Mouse (Mus musculus) forebrain, embryonic 15.5 days (tissue): ENCODE results near the gene Pick1. TPM values are rescaled to one million over a fixed set of nuclear protein-coding genes. Genes with fewer than 3 reads are reported as not detected.

Source experiments
- ATAC-seq: fragments of 200-750 bp; cut with Nextera tagmentation; replicated peaks from 2 replicates; pipeline ENCODE4 v1.8.0; 2017; ENCODE audit warnings: mild to moderate bottlenecking, moderate TSS enrichment, moderate library complexity
- H3K27ac ChIP-seq: fragments of 300-500 bp; sonication (generic); replicated peaks from 2 replicates; pipeline ENCODE4 v1.5.1; 2015; ENCODE audit warnings: mild to moderate bottlenecking, inconsistent platforms
- H3K27me3 ChIP-seq: fragments of 300-500 bp; sonication (generic); 2 replicates; pipeline ENCODE4 v1.6.1; 2015; ENCODE audit warnings: inconsistent platforms
- H3K36me3 ChIP-seq: fragments of 300-500 bp; sonication (generic); 2 replicates; pipeline ENCODE4 v1.6.1; 2015; ENCODE audit warnings: mild to moderate bottlenecking, inconsistent platforms
- H3K4me1 ChIP-seq: fragments of 300-500 bp; sonication (generic); 2 replicates; pipeline ENCODE4 v1.6.1; 2015; ENCODE audit warnings: inconsistent platforms
- H3K4me2 ChIP-seq: fragments of 300-500 bp; sonication (generic); replicated peaks from 2 replicates; pipeline ENCODE4 v1.6.1; 2015; ENCODE audit warnings: mild to moderate bottlenecking, inconsistent platforms
- H3K4me3 ChIP-seq: fragments of 300-500 bp; sonication (generic); 2 replicates; pipeline ENCODE4 v1.5.1; 2015; ENCODE audit warnings: mild to moderate bottlenecking, inconsistent platforms
- H3K9ac ChIP-seq: fragments of 300-500 bp; sonication (generic); replicated peaks from 2 replicates; pipeline ENCODE4 v1.6.1; 2015; ENCODE audit warnings: mild to moderate bottlenecking, inconsistent platforms
- H3K9me3 ChIP-seq: fragments of 300-500 bp; sonication (generic); 2 replicates; pipeline ENCODE4 v1.6.1; 2016; ENCODE audit warnings: inconsistent platforms
- WGBS: fragments of 180-500 bp; shearing (Covaris S2); methylation state at CpG from one replicate; pipeline ENCODE4 v1.1.7; 2015; ENCODE audit warnings: mixed read lengths; 5-methylcytosine and 5-hydroxymethylcytosine counted together
- polyA plus RNA-seq: library from polyadenylated mRNA; unstranded; fragments of >200 nt; fragmentation: Nextera tagmentation; extraction: Ambion mirVana; gene quantifications from 2 replicates; pipeline ENCODE4 v1.2.1, GENCODE M21; 2015

Gene Pick1
- polyA plus RNA-seq, 1 experiment from 2014 or later = 78.5 TPM

DNA sequence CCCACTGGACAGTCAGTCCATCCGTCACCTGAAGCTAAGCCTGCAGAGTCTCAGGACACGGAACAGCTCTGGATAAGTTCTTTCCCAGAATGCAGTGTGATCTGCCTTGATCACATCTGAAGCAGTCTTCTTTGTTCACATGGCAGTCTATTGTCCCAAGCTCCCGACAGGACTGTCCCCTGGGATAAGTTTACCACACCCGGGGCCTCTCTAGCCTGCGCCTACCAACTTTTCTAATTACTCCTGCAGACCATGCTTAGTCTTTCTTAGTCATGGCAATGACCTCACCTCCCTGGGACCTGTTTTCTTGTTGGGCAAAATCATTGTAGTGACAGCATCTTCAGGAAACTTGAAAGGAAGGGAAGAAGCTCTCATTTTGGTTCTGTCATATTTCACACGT is 9.1 kb downstream of the Pick1 start:
- H3K36me3 ChIP-seq = peaks cover 54% of the 10 kb centered on the region
- H3K27ac ChIP-seq = no peak overlapping the region
- peaks cover 3% of the 10 kb centered on the region; the same call in 1 of the 2 replicates for H3K4me1 ChIP-seq
- no peak for ATAC-seq
- no peak overlapping the region for H3K9ac ChIP-seq
- 81% methylated on average over 6 of the region's 6 CpGs for WGBS
- no peaks in the 10 kb centered on the region for H3K27me3 ChIP-seq
- no peak overlapping the region for H3K4me2 ChIP-seq
- no peaks in the 10 kb centered on the region for H3K9me3 ChIP-seq
- H3K4me3 ChIP-seq = no peak overlapping the region

DNA sequence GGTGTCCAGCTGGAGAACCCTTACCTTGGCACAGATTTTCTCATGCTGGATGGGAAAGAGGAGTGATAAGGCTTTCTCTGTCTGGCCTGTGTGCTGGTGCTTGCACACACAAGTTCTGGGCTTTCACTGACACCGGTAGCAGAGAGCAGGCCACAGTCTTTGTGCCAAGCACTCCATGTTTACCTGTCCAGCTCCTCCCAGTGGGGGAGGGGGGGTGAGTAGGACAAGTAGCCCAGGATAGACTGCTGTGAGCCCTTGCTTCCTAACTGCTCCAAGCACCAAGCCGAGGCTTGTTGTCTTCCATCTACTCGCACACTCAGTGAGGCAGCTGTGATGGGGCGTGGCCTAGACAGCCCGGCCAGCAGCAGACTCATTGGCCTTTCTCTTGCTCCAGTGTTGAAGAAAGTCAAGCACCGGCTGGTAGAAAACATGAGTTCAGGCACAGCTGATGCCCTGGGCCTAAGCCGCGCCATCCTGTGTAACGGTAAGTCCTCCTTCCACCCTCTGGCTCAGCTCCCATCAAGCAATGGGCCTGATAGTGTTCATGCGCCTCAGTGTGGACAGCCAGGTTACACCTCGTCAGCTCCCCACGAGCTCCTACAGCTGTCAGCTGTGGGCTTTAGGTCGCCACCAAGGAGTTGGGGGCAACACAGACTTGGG is 13.7 kb downstream of the Pick1 start:
- H3K9ac ChIP-seq = no peak overlapping the region
- H3K4me3 ChIP-seq = no peak overlapping the region
- peaks cover 55% of the 10 kb centered on the region for H3K36me3 ChIP-seq
- peaks cover 18% of the 10 kb centered on the region for H3K4me1 ChIP-seq
- 73% methylated on average over 13 of the region's 13 CpGs for WGBS
- H3K27ac ChIP-seq = peak overlapping the region; percentile 69
- ATAC-seq = peak; percentile 31
- H3K9me3 ChIP-seq = no peaks in the 10 kb centered on the region
- no peak overlapping the region for H3K4me2 ChIP-seq
- no peaks in the 10 kb centered on the region for H3K27me3 ChIP-seq

DNA sequence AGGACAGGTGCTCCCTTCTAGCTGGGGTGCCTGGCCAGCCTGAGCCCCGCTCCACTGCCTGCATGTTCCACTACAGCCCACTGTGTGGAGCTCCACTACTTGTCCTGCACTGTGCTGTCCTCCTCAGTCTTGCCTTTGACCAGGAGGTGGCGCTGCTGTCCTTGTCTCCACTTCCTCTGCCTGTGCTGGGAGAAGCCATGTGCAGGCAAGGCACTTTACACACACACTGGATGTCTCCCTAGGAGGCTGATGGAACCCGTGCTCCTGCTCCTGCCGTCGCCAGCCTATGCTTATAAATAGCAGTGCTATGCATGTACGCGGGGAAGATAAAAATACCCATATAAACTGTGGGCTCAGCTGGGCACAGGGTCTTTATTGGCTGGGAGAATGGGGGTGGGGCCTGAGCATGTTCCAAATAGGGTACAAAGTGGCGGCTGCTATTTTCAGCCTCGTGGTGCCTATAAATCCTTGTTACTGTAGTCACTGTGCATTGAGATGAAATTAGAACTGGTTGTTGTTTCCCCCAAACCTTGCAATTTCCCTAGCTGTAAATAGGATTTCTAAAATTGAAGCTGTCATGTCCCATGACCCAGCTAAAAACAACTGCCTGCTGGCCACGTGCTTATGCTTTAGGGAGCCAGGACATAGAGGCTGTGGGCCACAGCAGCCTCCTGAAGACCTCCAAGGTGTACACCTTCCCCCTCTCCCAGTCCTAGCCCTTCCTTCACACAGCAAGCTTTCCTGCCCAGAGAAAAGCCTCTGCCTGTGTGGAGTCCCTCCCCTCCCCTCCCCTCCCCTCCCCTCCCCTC is 14.5 kb downstream of the Pick1 start:
- peak; percentile 99 for ATAC-seq
- no peak overlapping the region for H3K4me3 ChIP-seq
- H3K9me3 ChIP-seq = no peaks in the 10 kb centered on the region
- peaks cover 18% of the 10 kb centered on the region for H3K4me1 ChIP-seq
- 16% methylated on average over 10 of the region's 10 CpGs for WGBS
- H3K9ac ChIP-seq = peak overlapping the region; percentile 33; the same call in 1 of the 2 replicates
- peaks cover 54% of the 10 kb centered on the region for H3K36me3 ChIP-seq
- H3K4me2 ChIP-seq = 0 out of 2 replicates have a peak overlapping the region, but pooled peaks have one; percentile 2
- H3K27me3 ChIP-seq = no peaks in the 10 kb centered on the region
- H3K27ac ChIP-seq = peak overlapping the region; percentile 69

DNA sequence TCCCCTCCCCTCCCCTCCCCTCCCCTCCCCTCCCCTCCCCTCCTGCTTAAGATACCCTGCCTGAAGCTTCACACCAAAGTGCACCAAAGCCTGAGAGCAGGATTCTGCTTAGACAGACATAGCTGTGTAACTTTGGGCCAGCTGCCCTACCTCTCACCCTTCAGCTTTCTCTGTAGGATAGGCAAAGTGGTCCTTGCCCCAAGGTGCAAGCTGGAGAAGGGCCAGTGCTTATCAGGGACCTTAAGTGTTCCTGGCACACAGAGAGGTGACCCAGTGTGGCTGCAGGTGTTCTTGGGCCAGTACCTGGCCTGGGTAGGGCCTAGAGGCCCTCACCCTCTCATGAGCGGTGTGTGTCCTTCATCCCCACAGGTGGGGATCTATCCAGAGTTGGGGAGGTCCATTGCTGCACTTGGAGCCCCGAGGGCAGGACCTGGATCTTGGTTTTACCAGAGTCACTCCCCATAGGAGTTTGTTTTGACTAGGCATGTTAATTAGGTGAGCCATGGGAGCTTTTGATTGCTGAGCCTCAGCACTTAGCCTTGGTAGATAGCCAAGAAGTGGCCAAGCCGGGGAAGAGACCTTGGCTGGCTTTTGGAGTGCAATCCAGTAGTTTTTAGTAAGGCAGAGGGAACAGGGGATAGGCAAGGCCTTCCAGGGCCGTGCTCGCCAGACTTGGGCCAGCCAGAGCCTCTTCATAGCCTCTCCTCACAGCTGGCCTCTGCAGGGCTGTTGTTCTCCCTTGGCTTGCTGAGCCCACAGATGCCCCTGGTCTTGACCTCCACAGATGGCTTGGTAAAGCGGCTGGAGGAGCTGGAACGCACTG is 15.3 kb downstream of the Pick1 start:
- no peaks in the 10 kb centered on the region for H3K9me3 ChIP-seq
- H3K4me2 ChIP-seq = no peak overlapping the region
- no peaks in the 10 kb centered on the region for H3K27me3 ChIP-seq
- no peak overlapping the region for H3K4me3 ChIP-seq
- H3K4me1 ChIP-seq = peaks cover 18% of the 10 kb centered on the region
- no peak for ATAC-seq
- peak overlapping the region; percentile 41 for H3K27ac ChIP-seq
- WGBS = 76% methylated on average over 7 of the region's 7 CpGs
- no peak overlapping the region for H3K9ac ChIP-seq
- H3K36me3 ChIP-seq = peaks cover 57% of the 10 kb centered on the region

DNA sequence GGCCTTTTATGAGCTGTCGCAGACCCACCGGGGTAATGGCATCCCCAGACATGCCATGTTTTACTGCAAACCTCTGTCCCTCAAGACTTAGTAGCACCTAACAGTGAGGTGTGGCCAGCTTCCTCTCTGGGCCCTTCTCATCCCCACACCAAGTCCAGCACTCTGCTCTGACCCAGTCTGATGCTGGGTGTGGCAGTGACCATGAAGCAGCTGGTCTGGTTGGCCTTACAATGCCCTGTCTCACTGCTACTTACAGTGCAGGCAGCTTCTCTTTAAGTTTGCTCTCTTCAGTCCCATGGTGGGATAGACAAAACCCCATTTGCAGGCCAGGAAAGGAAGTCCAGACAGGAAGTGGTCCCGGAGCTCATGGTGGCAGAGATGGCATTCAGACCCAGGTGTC is 16.3 kb downstream of the Pick1 start:
- H3K27me3 ChIP-seq = 0 out of 2 replicates have a peak, but pooled peaks cover 1% of the 10 kb centered on the region
- H3K4me3 ChIP-seq = no peak overlapping the region
- ATAC-seq = no peak
- H3K9ac ChIP-seq = no peak overlapping the region
- peaks cover 18% of the 10 kb centered on the region for H3K4me1 ChIP-seq
- no peaks in the 10 kb centered on the region for H3K9me3 ChIP-seq
- no peak overlapping the region for H3K27ac ChIP-seq
- 85% methylated on average over 3 of the region's 3 CpGs for WGBS
- H3K4me2 ChIP-seq = no peak overlapping the region
- H3K36me3 ChIP-seq = peaks cover 48% of the 10 kb centered on the region

DNA sequence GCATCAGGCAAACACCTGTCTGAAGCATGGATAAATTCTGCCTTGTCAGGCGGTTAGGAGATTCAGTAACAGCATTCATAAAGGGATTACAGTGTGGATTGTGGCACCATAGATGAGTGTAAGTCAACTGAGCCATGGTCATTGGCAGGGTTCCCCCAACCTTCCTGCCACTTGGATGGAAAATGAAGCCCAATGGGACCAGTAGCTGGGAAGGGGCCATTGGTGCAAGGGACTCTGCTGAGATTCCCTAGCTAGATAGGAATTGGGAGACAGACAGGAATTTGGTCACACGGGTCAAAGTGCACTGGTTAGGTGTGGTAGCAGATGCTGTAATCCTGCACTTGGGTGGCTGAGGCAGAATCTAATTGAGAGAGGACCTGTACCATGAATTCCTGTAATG is 21.3 kb downstream of the Pick1 start:
- Histone ChIP-seq H3K9ac (no peak overlapping the region), H3K9me3 (no peaks in the 10 kb centered on the region), H3K4me1 (peaks cover 13% of the 10 kb centered on the region), H3K27me3 (peaks cover 36% of the 10 kb centered on the region), H3K27ac (no peak overlapping the region), H3K36me3 (peaks cover 33% of the 10 kb centered on the region), H3K4me3 (no peak overlapping the region), H3K4me2 (no peak overlapping the region)
- ATAC-seq = no peak
- WGBS = 89% methylated on average over 2 of the region's 2 CpGs

DNA sequence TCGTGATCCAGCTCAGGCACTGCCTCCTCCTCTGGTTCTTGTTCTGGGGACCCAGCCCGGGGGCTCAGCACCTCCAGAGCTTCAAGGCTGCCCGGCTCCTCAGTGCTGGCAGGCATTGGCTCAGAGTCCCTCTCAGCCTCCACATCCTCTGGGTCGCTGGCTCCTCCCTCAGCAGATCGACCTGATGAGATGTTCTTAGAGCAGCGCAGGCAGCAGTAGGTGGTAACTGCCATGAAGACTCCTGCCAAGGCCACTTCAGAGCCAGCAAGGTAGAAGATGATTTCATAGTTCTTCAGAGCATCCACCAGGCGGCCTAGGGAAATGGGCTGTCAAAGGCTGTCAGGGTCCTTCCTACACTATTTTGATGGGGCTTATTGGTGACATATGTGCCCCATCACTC is 22.2 kb downstream of the Pick1 start:
- no peak overlapping the region for H3K27ac ChIP-seq
- no peak overlapping the region for H3K9ac ChIP-seq
- H3K4me2 ChIP-seq = no peak overlapping the region
- no peaks in the 10 kb centered on the region for H3K9me3 ChIP-seq
- WGBS = 56% methylated on average over 7 of the region's 7 CpGs
- peaks cover 13% of the 10 kb centered on the region for H3K4me1 ChIP-seq
- H3K4me3 ChIP-seq = no peak overlapping the region
- 0 out of 2 replicates have a peak, but pooled peaks have one; percentile 6 for ATAC-seq
- peaks cover 36% of the 10 kb centered on the region for H3K27me3 ChIP-seq
- H3K36me3 ChIP-seq = peaks cover 23% of the 10 kb centered on the region

DNA sequence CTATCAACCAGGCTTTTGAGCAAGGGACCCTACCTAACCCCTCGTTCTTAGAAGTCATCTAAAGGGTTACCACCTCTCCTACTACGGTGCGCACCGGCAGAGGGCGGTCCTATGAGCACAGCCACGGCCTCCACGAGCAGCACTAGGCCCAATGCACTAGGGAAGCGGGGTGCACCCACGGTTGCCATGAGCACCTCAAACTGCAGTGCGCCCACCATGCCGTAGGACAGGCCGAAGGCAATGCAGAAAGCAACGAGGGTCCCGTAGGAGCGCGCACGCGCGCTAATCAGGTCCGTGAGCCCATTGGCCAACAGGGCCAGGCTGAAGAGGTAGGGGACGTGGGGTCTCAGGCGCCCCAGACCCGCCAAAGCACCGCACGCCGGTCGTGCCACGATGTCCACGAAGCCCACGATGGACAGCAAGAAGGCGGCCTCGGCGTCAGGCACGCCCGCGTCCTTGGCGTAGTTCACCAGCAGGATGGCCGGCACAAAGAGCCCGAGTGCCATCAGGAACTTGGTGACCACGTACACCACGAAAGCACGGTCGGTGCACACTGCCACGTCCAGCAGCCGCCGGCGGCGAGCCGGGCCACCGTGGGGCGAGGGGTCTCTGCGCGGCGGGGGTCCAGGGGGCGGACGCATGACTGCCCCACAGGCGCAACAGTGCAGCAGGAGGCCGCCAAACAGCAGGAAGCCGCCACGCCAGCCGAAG is 23.0 kb downstream of the Pick1 start:
- Histone ChIP-seq H3K9me3 (no peaks in the 10 kb centered on the region), H3K27me3 (peaks cover 36% of the 10 kb centered on the region), H3K9ac (peak overlapping the region; percentile 42), H3K27ac (no peak overlapping the region), H3K36me3 (peaks cover 16% of the 10 kb centered on the region), H3K4me1 (peaks cover 13% of the 10 kb centered on the region), H3K4me3 (peak overlapping the region; percentile 35), H3K4me2 (peak overlapping the region; percentile 62)
- 3% methylated on average over 61 of the region's 61 CpGs for WGBS
- peak; percentile 68 for ATAC-seq

DNA sequence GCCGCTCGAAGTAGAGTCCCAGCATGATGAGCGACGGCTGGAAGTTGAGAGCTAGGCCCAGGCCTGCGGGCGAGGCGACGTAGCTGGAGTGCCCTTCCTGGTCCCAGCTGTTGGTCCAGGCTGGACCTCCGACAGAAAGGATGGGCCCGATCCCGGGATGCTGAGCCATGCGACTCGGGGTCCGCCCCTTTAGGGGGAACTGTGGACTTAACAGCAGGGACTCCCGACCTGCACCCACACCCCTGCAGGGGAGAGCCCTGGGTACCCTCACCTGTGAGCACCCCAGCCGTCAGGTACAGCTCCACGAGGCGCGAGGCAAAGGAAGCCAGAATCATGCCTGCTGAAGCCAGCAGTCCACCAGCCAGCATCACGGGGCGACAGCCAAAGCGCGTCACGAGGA is 23.6 kb downstream of the Pick1 start:
- Histone ChIP-seq H3K9ac (peak overlapping the region; percentile 42), H3K9me3 (no peaks in the 10 kb centered on the region), H3K4me2 (peak overlapping the region; percentile 62), H3K4me1 (peaks cover 13% of the 10 kb centered on the region), H3K4me3 (peak overlapping the region; percentile 35), H3K27ac (no peak overlapping the region), H3K36me3 (peaks cover 13% of the 10 kb centered on the region), H3K27me3 (peaks cover 36% of the 10 kb centered on the region)
- 35% methylated on average over 24 of the region's 24 CpGs for WGBS
- ATAC-seq = no peak; the same call in 1 of the 2 replicates

DNA sequence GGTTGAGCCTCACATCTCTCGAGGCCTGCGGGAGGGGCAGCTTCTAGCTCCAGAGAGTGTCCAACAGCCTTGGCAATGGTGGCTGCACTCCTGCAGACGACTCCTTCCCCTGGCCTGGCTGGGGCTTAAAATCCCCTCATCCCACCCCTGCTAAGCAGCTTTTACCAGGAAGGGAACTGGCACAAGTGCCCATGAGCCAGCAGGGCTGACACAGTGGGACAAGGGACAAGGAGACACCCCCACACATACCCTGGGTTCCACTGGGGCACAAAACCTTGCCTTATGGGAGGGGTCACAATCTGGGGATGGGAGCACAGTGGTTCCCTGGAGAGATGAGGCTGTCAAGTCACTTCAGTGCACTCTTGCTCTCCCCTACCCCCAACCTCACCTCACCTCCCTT is 25.7 kb downstream of the Pick1 start, which contains the start of gene Slc16a8:
Slc16a8 (minus strand) TSS at position 101 of the 400 bp plus-strand sequence.
- no peak within 1 kb of the TSS for H3K4me2 ChIP-seq
- H3K4me3 ChIP-seq = no peak within 1 kb of the TSS
- H3K9me3 ChIP-seq = no peaks in the 10 kb centered on the region
- H3K27ac ChIP-seq = no peak within 1 kb of the TSS
- peaks cover 49% of the 10 kb centered on the region for H3K27me3 ChIP-seq
- no peak for ATAC-seq
- peaks cover 13% of the 10 kb centered on the region for H3K4me1 ChIP-seq
- WGBS = 22% methylated on average over 3 of the region's 3 CpGs
- H3K36me3 ChIP-seq = no peaks in the 10 kb centered on the region
- H3K9ac ChIP-seq = no peak within 1 kb of the TSS

DNA sequence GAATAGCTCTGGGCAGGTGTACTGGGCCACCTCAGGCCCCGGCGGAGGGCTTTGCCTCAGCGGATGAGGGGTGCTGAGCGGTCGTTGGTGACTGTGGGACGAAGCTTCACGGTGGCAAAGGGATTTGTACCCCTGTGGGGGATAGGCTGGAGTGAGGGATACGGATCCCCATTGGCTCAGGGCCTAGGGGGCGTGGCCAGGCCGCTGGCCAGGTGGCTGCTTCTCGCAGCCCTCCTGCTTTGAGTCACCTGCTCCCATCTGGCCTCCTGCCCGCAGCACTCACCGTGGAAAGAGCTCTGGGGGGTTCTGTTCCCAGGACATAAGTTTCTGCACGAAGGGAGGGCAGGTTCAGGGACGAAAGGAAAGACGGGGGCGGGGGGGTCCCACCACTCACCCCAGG is 29.5 kb downstream of the Pick1 start:
- no peaks in the 10 kb centered on the region for H3K9me3 ChIP-seq
- 31% methylated on average over 17 of the region's 17 CpGs for WGBS
- no peak overlapping the region for H3K9ac ChIP-seq
- no peak overlapping the region for H3K4me3 ChIP-seq
- H3K4me1 ChIP-seq = peaks cover 18% of the 10 kb centered on the region
- H3K27me3 ChIP-seq = peaks cover 38% of the 10 kb centered on the region
- no peak overlapping the region for H3K4me2 ChIP-seq
- H3K36me3 ChIP-seq = no peaks in the 10 kb centered on the region
- no peak overlapping the region for H3K27ac ChIP-seq
- no peak for ATAC-seq
